Mouse (Mus musculus): ENCODE results near the gene Os9.

- TF ChIP-seq CTCF (IDR thresholded peaks at IDR 0.05; ENCODE audit: borderline replicate concordance, insufficient read depth, low read length) (no peak), POLR2A (IDR thresholded peaks at IDR 0.05; ENCODE audit: low read depth, low read length) (peak; percentile 57)
Observed at GRCm38 (mm10) chr10:127068360-127069038, 52.4 kb downstream of the Os9 start.
